Mouse (Mus musculus) cortical plate, adult 2 months (tissue): Measurements from ENCODE around the gene Atf6b. TPM values are rescaled to one million over a fixed set of nuclear protein-coding genes. Genes with fewer than 3 reads are reported as not detected.

Source experiments
- H3K27ac ChIP-seq: fragments of 200-500 bp; 2 replicates; pipeline ENCODE4 v1.5.1; 2012; ENCODE audit warnings: low read length, control low read depth, inconsistent platforms; ENCODE audit not compliant: insufficient read depth
- H3K4me1 ChIP-seq: fragments of 200-500 bp; 2 replicates; pipeline ENCODE4 v1.6.1; 2011; ENCODE audit warnings: low read length; ENCODE audit not compliant: control insufficient read depth, insufficient read depth
- H3K4me3 ChIP-seq: fragments of 200-500 bp; 2 replicates; pipeline ENCODE4 v1.5.1; 2011; ENCODE audit warnings: mild to moderate bottlenecking, low read length, control low read depth; ENCODE audit not compliant: insufficient read depth
- CTCF ChIP-seq: fragments of 200-500 bp; IDR thresholded peaks from 2 replicates; pipeline ENCODE4 v1.5.1; 2011; ENCODE audit warnings: mild to moderate bottlenecking, control low read depth, low read length; ENCODE audit not compliant: insufficient read depth; ENCODE audit errors: extremely low read depth
- POLR2A ChIP-seq: fragments of 200-500 bp; IDR thresholded peaks from 2 replicates; pipeline ENCODE4 v1.6.1; 2011; ENCODE audit warnings: mild to moderate bottlenecking, low read length, control low read depth; ENCODE audit not compliant: insufficient read depth; ENCODE audit errors: extremely low read depth
- polyA plus RNA-seq: library from polyadenylated mRNA; depleted of rRNA; stranded (reverse); fragments of >200 nt; gene quantifications from 2 replicates; pipeline ENCODE4 v1.2.3, GENCODE M21; 2012; rRNA removed

Atf6b gene
- polyA plus RNA-seq, 1 experiment, result 59.6 TPM

- Histone ChIP-seq H3K4me3 (no peak overlapping the region), H3K4me1 (no peaks in the 10 kb centered on the region), H3K27ac (no peak overlapping the region)
- TF ChIP-seq POLR2A, result no peak
- TF ChIP-seq CTCF, result no peak
These were observed 38.5 kb downstream of the Atf6b start for GRCm38 (mm10) chr17:34685120-34686110.

GRCm38 (mm10) chr17:34688889-34689288, 41.9 kb downstream of the Atf6b start:
- Histone ChIP-seq H3K4me1 (no peaks in the 10 kb centered on the region), H3K4me3 (no peak overlapping the region), H3K27ac (no peak overlapping the region)
- no peak for TF ChIP-seq CTCF
- no peak for TF ChIP-seq POLR2A

- TF ChIP-seq CTCF, result no peak
- TF ChIP-seq POLR2A, result no peak
These were observed 43.5 kb downstream of the Atf6b start for GRCm38 (mm10) chr17:34690458-34690857.

GRCm38 (mm10) chr17:34692906-34693305, 46.0 kb downstream of the Atf6b start:
- Histone ChIP-seq H3K27ac (no peak overlapping the region), H3K4me3 (no peak overlapping the region), H3K4me1 (no peaks in the 10 kb centered on the region)
- no peak for TF ChIP-seq CTCF
- no peak for TF ChIP-seq POLR2A

More at GRCm38 (mm10) chr17:34690458-34690857, 43.5 kb downstream of the Atf6b start:
- Histone ChIP-seq H3K4me3 (no peak overlapping the region), H3K27ac (no peak overlapping the region), H3K4me1 (no peaks in the 10 kb centered on the region)

- peak overlapping the region; percentile 93 for H3K27ac ChIP-seq
- TF ChIP-seq POLR2A (0 out of 2 replicates have a peak, but pooled peaks have one; percentile 15), CTCF (no peak)
- H3K4me1 ChIP-seq, result peaks cover 11% of the 10 kb centered on the region
- no peak overlapping the region for H3K4me3 ChIP-seq
These were observed 52.8 kb downstream of the Atf6b start for GRCm38 (mm10) chr17:34699575-34700408.

- H3K27ac ChIP-seq, result peak overlapping the region; percentile 89
- no peak overlapping the region for H3K4me3 ChIP-seq
- TF ChIP-seq CTCF, result no peak
- TF ChIP-seq POLR2A, result no peak
- peaks cover 11% of the 10 kb centered on the region for H3K4me1 ChIP-seq
These were observed 53.7 kb downstream of the Atf6b start for GRCm38 (mm10) chr17:34700671-34701071.

Other genes with a start within 250 kb of the Atf6b start
- gene BC051142, start 248.3 kb upstream of the Atf6b start, polyA plus RNA-seq, result 7.4 and 8.7 TPM in 2 replicates
- gene Btnl4, start 169.8 kb upstream of the Atf6b start, polyA plus RNA-seq, result not detected in 2 replicates
- not detected in 2 replicates for gene Btnl6, start 129.8 kb upstream of the Atf6b start, polyA plus RNA-seq
- gene Notch4, start 82.9 kb upstream of the Atf6b start, polyA plus RNA-seq, result 3.4 and 3.8 TPM in 2 replicates
- gene Gpsm3, start 57.3 kb upstream of the Atf6b start, polyA plus RNA-seq, result 2.9 and 3.5 TPM in 2 replicates
- 66.2 and 72.6 TPM in 2 replicates for gene Pbx2, start 55.9 kb upstream of the Atf6b start, polyA plus RNA-seq
- gene Ager, start 49.3 kb upstream of the Atf6b start, polyA plus RNA-seq, result 1.5 and 1.6 TPM in 2 replicates
- gene Rnf5, start 43.5 kb upstream of the Atf6b start, polyA plus RNA-seq, result 125 and 130 TPM in 2 replicates
- gene Agpat1, start 42.9 kb upstream of the Atf6b start, polyA plus RNA-seq, result 225 and 236 TPM in 2 replicates
- gene Egfl8, start 31.2 kb upstream of the Atf6b start, polyA plus RNA-seq, result 5.3 and 6.1 TPM in 2 replicates
- 31.1 and 32.7 TPM in 2 replicates for gene Ppt2, start 18.6 kb upstream of the Atf6b start, polyA plus RNA-seq
- 160 and 165 TPM in 2 replicates for gene Prrt1, start 17.6 kb upstream of the Atf6b start, polyA plus RNA-seq
- gene Fkbpl, start 2.4 kb upstream of the Atf6b start, polyA plus RNA-seq, result 7.8 and 8.7 TPM in 2 replicates
- 2.2 and 2.6 TPM in 2 replicates for gene Tnxb, start 23.4 kb downstream of the Atf6b start, polyA plus RNA-seq
- gene C4b, start 96.7 kb downstream of the Atf6b start, polyA plus RNA-seq, result 10.7 and 14.8 TPM in 2 replicates
- not detected in 2 replicates for gene Cyp21a1, start 157.4 kb downstream of the Atf6b start, polyA plus RNA-seq
- gene Stk19, start 189.8 kb downstream of the Atf6b start, polyA plus RNA-seq, result 80.0 and 80.7 TPM in 2 replicates
- 53.1 and 55.5 TPM in 2 replicates for gene Dxo, start 189.9 kb downstream of the Atf6b start, polyA plus RNA-seq
- gene Skiv2l, start 203.1 kb downstream of the Atf6b start, polyA plus RNA-seq, result 74.0 and 81.2 TPM in 2 replicates
- 56.3 and 65.8 TPM in 2 replicates for gene Nelfe, start 203.2 kb downstream of the Atf6b start, polyA plus RNA-seq
- 0.08 and 0.32 TPM in 2 replicates for gene Cfb, start 215.4 kb downstream of the Atf6b start, polyA plus RNA-seq
- gene Zbtb12, start 232.3 kb downstream of the Atf6b start, polyA plus RNA-seq, result 4.8 and 4.9 TPM in 2 replicates
- gene Gm20547, start 234.9 kb downstream of the Atf6b start, polyA plus RNA-seq, result 0.04 and 0.13 TPM in 2 replicates